Mouse (Mus musculus): ENCODE results near the gene Zfp991.
"Not testable (repeated sequence)": the region's sequence is repeated elsewhere in the genome, so short reads cannot be mapped to it uniquely, and the experiment has no call there.

Zfp991 gene

DNA sequence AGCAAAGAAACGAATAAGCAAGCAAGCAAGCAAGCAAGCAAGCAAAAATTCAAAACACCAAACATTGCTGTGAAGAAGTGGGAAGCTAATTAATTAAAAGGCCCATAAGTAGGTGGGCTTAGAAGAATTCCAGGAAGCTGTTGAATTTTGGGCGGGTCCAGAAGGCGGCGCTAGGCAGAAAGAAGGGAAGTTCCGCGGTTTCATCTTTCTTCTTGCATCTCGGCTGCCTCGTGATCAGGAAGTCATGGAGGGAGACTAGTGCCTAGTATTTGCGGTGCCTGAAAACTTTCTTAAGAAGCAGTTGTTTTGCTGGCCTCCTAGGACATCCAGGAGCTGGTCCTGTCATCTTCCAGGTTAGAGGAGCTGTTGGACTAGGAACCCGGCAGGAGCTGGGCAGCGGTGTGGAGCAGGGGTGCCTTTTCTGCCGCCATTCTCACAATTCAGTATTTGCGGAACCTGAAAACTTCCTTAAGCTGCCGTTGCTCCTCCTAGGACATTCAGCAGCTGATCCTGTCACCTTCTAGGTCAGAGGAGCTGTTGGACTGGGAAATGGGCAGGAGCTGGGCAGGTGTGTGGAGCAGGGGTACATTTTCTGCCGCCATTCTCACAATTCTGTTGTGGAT, at the start of gene Zfp991:
Zfp991 (plus strand) TSS at position 202 of the 623 bp plus-strand sequence.
- DNase-seq, result not testable (repeated sequence)

DNA sequence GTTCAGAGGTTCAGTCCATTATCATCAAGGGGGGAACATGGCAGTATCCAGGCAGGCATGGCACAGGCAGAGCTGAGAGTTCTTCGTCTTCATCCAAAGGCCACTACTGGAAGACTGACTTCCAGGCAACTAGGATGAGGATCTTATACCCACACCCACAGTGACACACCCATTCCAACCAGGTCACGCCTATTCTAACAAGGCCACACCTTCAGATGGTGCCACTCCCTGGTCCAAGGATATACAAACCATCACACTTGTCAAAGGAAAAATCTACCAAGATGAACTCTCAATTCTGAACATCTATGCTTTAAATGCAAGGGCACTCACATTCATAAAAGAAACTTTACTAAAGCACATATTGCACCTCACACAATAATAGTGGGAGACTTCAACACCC, 36.2 kb upstream of the Zfp991 start:
- DNase-seq, result not testable (repeated sequence)

DNA sequence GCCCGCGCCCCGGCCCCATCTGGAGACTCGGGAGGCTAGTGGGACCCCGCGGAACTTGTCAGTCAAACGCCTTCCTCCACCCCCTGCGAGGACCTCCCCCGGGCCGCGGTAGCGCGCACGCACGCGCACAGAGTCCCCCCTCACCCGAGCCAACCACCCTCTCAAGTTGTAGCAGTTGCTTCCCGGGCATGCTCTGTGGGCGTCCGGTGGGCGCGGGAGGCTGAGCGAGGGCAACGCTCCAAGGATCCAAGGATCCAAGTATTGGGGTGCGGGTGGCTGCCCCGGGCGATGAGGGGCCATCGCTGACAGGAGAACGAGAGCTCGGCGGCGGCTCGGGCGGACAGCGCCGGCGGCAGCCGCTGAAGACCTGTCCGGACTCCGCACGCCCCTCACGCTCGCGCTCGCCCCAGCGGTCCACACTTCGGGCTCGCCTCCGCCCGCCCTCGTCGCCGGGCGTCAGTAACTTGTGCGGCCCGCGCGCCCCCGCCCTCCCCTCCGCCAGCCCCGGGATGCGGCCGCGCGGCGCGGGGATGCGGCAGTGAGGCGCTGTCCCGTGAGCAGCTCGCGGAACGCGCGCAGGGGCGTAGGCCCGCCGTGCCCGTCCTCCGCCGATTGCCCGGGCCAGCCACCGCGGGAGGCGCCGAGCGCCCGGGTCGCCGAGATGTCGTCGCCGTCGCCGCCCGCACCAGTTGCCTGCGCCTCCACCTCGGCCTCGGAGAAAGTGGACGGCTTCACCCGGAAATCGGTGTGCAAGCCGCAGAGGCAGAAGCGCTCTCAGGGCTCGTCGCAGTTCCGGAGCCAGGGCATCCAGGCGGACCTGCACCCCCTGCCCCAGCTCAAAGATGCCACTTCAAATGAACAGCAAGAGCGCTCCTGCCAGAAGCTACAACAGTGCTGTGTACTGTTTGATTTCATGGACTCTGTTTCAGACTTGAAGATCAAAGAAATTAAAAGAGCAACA, 29.9 kb upstream of the Zfp991 start:
- not testable (repeated sequence) for DNase-seq

DNA sequence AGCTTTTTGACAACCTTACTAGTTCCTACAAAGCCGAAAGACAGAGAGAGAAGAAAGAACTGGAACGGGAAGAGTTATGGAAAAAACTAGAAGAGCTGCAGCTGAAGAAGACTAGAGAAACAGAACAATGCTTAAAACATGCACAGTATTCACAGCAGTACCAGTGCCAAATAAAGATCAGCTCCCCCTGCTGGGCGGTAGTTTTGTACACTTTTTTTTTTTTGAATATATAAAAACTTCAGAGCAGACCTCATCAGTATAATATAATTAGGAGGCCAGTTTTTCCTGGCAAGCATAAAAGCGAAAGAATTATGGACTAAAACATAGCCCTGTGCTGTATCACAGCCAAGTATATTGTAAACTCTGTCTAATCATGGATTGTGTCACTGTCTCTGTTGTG, 28.0 kb upstream of the Zfp991 start:
- DNase-seq, result not testable (repeated sequence)

DNA sequence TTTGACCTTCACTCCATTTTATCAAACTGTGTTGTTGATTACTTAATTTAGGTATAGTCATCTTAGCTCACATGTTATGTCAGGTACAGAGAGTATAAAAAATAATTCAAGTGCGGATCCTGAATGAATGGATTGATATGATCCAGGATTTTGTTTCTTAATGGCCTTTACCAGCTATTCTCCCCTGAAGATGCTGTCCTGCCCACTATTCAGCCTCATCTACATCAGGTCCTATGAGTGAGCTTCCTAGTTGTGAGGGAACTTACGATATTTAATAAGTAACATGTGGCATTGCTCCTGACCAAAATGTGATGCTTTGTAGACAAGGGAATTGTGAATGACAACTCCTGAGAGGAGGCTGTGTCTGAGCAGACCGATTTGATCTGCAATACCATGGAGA, 14.0 kb upstream of the Zfp991 start:
- not testable (repeated sequence) for DNase-seq

DNA sequence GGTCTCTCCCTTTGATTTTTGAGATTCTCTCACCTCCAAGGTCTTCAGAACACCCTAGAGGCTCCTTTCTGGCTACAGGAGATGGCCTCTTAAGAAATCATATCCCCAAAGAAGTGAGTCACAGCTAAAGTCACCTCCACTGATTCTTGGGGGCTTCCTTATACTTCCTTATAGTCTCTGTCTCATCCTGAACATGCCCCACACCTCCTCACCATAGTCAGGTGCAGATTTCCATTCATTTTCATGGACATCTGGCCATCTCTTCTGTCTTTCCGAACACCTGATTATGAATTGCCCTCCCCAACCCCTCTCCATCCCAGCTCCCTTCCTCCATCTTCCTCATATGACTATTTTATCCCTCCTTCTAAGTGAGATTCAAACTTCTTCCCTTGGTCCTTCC, 9.6 kb upstream of the Zfp991 start:
- DNase-seq, result not testable (repeated sequence)

DNA sequence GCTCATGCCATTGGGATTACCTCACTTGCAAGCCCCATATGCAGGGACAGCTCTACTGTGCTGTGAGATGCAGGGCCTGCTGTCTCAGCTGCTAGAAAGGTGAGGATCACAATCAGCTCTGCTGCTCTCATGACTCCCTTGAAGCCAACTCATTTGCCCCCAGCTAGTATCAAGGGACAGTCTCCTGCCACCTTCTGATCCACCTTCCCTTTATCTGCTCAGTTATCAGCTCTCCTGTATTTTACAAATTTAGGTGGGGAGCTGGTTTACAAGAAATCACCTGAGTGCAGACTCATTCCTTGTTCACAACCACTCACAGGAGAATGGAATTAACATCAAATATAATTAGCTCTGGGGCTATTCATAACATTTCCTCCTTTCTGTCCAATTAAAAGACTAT, 8.0 kb upstream of the Zfp991 start:
- DNase-seq, result not testable (repeated sequence)

DNA sequence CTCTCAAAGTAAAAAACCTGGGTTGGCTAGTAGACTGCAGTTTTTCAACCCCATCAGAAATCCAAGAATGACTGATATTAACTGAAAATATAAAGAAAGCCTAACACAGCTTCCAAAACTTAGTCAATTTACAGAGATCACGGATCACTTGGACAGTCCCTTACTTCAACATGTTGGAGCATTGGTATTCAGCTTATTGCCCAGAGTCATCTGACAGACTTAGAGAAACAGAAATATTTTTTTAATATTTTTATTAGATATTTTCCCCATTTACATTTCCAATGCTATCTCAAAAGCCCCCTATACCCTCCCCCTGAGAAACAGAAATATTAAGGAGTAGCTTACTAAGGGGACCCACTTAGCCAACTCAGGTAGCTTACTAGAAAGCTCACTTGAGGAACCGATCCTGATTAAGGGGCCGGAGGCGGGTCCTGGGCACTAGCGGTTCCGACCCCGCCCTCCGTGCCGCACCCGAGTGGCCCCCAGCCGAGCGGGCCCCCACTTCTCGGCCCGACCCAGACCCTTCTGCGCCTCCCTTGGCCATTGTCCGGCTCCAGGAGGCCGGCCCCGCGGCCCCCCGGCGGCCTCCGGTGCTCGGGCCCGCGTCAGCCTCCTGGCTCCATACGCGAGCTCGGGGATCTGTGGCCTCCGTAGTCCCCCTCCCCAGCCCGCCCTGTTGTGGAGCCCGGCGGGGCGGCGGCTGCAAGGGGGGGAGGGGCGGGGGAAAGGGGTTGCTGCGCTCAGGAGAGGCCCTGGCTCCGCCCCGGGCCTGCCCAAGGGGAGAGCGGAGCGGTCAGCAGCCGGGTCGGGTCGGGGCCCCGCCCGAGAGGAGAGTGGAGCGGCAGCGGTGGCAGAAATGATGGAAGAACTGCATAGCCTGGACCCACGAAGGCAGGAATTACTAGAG, 7.2 kb upstream of the Zfp991 start:
- DNase-seq, result not testable (repeated sequence)

DNA sequence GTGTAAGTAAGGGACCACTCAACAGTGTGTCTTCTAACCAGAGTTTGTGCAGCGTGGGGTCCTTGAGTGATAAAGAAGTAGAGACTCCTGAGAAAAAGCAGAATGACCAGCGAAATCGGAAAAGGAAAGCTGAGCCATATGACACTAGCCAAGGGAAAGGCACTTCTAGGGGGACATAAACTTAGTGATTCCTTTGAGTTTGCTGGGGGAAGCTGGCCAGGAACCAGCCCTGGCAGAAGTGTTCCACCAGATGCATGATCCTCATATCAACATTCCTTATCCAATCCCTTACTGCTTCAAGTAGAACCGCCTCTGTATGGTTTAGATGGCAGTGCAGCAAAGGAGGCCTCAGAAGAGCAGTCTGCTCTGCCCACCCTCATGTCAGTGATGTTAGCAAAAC, 6.5 kb upstream of the Zfp991 start:
- DNase-seq, result not testable (repeated sequence)

DNA sequence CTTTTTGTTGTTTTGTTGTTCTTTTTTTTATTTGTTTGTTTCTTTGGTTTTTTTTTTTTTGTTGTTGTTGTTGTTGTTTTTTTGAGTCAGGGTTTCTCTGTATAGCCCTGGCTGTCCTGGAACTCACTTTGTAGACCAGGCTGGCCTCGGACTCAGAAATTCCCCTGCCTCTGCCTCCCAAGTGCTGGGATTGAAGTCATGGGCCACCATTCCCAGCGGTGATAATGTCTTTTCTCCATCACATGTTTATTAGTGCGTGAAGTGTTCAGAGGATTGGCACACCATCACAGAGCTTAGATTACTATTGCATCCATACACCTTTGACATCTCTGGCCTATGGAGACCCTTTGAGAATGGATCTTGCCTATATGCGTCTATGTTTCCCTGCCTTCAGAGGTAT, 6.0 kb upstream of the Zfp991 start:
- not testable (repeated sequence) for DNase-seq

DNA sequence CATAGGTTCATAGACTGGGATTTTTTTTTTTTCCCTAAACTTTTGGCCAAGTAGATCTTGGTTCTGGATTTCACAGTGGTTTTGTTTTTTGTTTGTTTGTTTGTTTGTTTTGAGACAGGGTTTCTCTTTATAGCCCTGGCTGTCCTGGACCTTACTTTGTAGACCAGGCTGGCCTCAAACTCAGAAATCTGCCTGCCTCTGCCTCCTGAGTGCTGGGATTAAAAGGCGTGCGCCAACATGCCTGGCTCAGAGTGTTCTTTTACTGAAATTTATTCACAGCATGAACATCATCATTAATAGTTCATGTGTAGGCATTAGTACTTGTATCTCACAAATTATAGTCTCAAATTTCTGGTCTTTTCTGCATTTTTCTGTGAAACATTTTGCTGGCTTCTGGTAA, 5.4 kb upstream of the Zfp991 start:
- DNase-seq, result not testable (repeated sequence)

DNA sequence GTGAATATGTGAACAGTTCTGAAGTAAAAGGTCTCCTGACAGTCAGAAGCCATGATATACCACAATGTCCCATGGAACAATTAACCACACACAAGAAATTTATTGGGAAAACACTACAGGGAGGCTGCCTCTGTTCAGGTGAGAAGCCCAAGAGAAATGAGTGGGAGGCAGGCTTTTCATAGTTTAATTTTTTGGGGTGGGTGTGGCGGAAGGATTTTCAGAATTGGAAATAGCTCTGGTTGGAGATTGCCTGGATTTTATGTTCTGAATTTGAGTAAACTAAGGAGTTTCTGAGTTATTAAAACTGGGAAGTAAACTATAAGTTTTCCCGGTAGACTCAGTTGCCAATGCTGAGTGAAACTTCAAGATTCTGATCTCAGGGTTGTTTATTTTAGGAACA, 4.7 kb upstream of the Zfp991 start:
- DNase-seq, result not testable (repeated sequence)

DNA sequence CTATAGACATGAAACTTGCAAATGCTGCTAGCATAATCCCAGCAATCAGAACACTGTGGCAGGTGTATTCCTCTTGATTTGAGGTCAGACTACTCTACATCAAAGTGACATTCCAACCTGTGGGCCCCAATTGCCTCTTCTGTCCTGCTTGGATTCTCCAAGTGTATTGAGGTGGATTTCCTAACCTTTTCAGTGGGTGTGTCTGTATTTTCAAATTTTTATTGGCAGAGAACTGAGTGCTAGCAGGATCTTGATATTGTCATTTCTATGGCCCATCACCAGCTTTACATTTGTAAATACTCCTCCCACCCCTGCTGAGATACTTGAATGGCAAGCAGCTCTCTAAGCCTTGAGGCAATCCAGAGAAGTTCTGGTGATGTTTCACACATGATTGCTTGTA, 3.7 kb upstream of the Zfp991 start:
- not testable (repeated sequence) for DNase-seq

DNA sequence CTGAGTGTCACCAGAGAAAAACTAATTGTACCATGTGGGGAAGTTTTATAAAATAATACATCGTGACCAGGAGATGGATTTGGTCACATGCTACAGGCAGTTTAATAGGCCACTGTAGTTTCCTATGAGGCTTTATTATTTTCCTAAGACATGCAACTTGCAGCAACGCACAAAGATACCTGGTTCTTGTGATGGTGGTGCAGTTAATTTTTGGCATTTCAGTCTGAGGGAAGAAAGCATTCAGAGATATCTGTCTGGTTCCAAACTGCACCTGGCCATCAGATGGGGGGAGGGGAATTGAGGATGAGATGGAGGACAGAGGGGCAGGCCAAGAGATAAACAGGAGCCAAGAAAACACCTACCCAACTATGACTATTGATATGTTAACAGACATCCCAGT, 1.8 kb downstream of the Zfp991 start:
- DNase-seq, result not testable (repeated sequence)

DNA sequence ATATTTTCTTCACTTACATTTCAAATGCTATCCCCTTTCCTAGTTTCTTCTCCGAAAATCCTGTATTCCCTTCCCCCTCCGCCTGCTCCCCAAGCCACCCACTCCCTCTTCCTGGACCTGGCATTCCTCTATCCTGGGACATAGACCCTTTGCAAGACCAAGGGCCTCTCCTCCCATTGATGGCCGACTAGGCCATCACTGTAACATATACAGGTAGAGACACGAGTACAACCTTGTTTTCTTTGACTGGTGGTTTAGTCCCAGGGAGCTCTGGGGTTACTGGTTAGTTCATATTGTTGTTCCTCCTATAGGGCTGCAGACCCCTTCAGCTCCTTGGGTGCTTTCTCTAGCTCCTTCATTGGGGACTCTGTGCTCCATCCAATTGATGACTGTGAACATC, 9.9 kb downstream of the Zfp991 start:
- DNase-seq, result not testable (repeated sequence)

DNA sequence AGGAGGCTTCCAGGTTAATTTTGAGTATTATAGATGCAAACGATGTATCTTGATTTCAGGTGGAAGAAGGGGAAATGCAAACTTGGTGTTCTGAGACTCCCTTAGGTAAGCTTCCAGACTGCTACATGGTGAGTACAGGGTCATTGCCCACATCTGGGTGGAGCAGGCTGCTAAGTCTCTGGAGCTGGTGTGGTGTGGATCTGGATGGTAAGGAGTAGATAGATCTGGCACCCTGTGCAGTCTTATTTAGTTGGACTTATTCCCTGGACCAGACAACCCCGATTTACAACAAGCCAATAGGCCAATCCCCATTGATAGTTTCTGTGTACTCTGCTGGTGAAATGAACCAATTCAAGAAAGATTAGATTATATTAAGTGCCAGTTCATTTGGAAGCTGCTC, 33.4 kb downstream of the Zfp991 start:
- not testable (repeated sequence) for DNase-seq

DNA sequence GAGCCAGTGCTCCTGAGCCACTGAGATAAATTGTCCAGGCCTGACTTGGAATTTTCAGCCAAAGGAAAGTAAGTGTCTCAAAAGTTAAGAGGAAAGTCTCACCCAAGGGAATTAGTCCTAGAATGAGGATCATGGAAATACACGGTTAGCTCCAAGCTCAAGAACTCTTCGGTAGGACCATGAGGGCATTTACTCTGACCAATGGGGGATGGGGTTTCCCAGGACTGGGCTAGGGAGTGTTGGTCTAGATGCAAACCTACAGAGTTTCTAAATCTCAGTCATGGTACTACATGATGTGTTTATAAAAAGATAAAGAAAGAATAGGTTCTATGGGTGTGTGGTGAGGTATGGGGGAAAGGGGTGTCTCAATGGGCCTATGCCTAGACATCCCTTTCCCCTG, 38.7 kb downstream of the Zfp991 start:
- DNase-seq, result not testable (repeated sequence)

DNA sequence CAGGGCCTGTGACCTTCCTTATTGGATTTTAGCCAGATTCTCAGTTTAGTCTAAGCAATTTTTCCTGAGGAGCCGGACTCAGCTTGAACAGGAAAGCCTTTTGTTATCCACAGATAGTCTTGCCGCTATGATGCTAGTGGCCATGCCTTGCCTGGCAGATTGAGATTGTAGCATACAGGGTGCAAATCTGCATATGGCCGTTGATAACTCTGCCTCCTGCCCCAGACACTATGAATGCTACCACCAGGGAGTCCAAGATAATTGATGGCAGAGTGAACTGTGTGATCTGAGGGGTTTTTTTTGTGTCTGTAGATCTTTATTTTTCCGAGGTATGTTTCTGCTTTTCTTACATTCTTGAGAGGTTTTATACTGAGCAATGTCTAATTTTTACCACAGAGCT, 39.7 kb downstream of the Zfp991 start:
- DNase-seq, result not testable (repeated sequence)

DNA sequence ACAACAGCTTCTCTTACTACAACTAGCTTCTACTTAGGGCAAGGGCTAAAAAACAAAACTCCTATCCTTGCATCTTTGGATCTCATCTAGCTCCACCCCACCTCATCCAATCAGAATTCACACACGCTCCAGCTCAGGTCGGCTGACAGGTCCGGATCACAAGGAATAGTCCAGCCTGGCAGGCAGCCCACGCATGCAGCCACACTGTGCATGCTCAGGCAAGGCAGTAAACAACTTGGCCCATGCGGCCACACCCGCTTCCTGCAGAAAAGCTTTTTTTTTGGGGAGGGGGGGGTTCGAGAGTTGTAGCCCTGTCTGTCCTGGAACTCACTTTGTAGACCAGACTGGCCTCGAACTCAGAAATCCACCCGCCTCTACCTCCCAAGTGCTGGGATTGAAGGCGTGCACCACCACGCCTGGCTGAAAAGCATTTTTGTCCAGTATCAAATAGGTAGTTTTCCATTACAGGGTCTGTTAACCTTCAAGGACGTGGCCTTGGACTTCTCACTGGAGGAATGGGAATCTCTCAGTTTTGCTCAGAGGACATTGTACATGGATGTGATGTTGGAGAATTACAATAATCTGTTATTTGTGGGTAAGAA, 44.5 kb downstream of the Zfp991 start:
- DNase-seq, result not testable (repeated sequence)

DNA sequence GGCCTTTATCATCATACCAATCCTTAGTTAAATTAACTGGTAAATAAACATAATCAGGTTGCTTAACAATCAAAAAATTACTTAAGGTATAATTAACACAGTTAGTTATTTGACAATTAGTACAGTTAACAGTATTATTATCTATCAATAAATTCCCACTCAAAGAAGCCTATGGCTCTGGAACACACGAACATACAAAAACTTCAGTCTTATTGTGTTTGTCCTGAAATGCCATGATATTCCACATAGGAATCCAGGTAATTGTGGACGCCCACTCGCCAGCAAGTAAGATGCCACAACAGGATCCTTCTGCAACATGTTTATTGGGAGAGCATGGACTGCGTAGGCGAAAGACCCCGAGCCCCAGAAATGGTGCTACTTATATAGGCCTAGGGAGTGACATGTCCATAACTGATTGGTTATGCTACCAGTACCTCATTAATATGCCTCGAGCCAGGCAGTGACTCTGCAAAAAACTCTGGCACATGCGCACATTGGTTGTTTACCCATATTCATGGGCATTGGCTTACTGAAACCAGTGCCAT, 49.4 kb downstream of the Zfp991 start:
- DNase-seq, result not testable (repeated sequence)

DNA sequence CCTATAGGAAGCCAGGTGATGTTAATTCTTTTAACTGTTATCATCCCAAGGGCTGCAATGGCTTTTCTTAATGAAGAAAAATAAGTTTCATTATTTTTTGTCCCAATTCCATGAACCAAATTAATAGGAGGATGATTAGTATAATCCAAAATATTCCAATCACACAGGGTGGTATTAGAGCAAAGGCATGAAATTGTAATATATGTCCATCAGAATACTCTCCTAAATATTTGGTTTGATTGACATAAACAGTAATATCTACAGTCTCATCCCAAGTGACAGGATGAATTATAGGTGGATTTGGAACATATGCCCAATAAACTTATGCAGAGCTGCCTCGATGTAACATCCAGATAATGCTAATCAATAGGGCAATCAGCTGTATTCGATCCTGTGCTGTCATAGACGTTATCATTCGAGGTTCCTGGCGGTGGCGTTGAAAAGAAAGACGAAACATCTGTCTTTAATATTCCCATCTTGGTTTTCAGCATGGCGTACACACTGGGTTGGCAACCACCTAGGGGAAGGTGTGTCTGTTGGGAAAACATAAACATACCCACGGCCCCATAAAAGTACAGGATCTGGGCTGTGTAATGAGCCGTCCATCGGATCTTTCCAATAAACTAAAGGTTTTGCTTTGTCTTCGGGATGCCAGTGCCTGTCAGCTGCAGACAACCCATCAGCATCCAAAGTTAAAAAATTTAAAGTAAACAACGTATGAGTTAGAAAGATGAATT, 50.3 kb downstream of the Zfp991 start:
- DNase-seq, result not testable (repeated sequence)
